In the genomic region with DNA sequence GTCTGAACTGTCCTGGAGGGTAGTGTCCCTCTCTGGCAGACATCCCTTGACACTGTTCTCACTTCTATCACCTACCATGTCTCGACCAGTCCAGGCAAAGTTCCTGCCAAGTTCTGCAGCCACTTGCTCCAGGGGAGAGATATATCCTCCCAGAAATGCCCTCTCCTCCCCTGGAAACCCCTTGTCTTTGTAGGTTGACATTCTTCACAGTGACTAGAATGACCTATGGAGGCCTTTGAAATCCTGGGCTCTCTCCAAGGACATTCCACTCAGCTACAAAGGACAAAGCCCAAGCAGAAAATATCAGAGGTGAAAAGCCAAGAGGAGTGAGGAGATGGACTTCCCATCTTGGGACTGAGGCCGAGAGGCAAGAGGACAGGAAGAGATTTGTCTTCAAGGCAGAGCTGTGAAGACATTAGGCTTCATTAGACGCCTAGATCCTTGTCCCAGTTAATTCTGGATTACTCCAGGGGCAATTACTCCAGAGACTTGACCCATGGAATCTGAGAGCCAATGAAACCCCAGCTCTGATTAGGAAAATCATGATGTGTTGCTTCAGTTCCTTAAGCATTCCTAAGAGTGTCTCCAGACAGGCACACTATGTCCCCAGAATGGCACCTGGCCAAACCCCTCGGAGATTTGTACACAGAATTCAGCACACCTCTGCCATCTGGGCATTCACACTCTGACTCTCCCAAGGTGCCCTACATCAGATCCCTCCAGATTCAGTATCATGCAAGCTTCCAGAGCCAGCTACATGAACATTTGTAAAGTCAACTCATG, we compare ENCODE assay signal across 16 mouse cellular contexts. TPM values are rescaled to one million over a fixed set of nuclear protein-coding genes. Genes with fewer than 3 reads are reported as not detected.
DNase-seq lines count a peak whose midpoint lies in the region; ATAC-seq and TF ChIP-seq lines count a peak whose summit lies in the region.
"Had no signal": no experiment of that assay in that cellular context is flagged by ENCODE, and none has a peak within 500 bp of the region (broad histone marks: within the 10 kb centered on the region; RNA-seq: fewer than 3 reads in every experiment).

No protein-coding gene starts in this region.

- peak; percentile 93 for DNase-seq in heart, adult 11 months
- DNase-seq in heart, postnatal 25 days (ENCODE audit: low spot score), result no peak
- peak; percentile 66 for DNase-seq in lung, postnatal 0 days (ENCODE audit: low spot score)
- DNase-seq in lung, postnatal 4 days, result no peak
- peak; percentile 76 for DNase-seq in fat pad, adult 2 months (ENCODE audit: extremely low read depth, low read depth, low spot score)
- DNase-seq in lung, postnatal 36 days, result peak; percentile 62
- no peak for DNase-seq in thymus, postnatal 4 days
- DNase-seq in right cerebral cortex, postnatal 36 days (ENCODE audit: low spot score in 2 of 2), result no peak
- DNase-seq: forebrain, postnatal 0 days; liver, embryonic 13.5 days; right cerebral cortex, postnatal 25 days; thymus, postnatal 36 days had no signal

- TF ChIP-seq CTCF in lung, postnatal 0 days (IDR thresholded peaks at IDR 0.05), result no peak

- peak; percentile 58 for TF ChIP-seq EP300 in lung, postnatal 0 days (IDR thresholded peaks at IDR 0.05)

- no peak overlapping the region for H3K4me3 ChIP-seq in lung, postnatal 0 days (ENCODE audit: low read depth, low read length)
- H3K4me3 ChIP-seq: embryonic facial prominence, embryonic 12.5 days; hindbrain, embryonic 13.5 days; left cerebral cortex, adult 2 months; liver, embryonic 13.5 days had no signal

- H3K27ac ChIP-seq in lung, postnatal 0 days (ENCODE audit: low read length), result no peak overlapping the region
- H3K27ac ChIP-seq: embryonic facial prominence, embryonic 12.5 days; hindbrain, embryonic 13.5 days; left cerebral cortex, adult 2 months; liver, embryonic 13.5 days had no signal

- H3K27me3 ChIP-seq in lung, postnatal 0 days (replicated peaks; ENCODE audit: insufficient read depth, low read length), result no peaks in the 10 kb centered on the region
- H3K27me3 ChIP-seq: embryonic facial prominence, embryonic 12.5 days; hindbrain, embryonic 13.5 days; liver, embryonic 13.5 days had no signal

- peak; percentile 64 for ATAC-seq in lung, postnatal 0 days
- ATAC-seq: forebrain, postnatal 0 days had no signal

- intact Hi-C loops in heart, postnatal 25 days (cut with DNase I), result no loop called here

- 37% methylated on average over 4 of the region's 4 CpGs for WGBS in lung, postnatal 0 days

- no peaks in the 10 kb centered on the region for H3K36me3 ChIP-seq in lung, postnatal 0 days (ENCODE audit: insufficient read depth, low read length)
- H3K36me3 ChIP-seq: embryonic facial prominence, embryonic 12.5 days; hindbrain, embryonic 13.5 days; liver, embryonic 13.5 days had no signal

- H3K9ac ChIP-seq in lung, postnatal 0 days (replicated peaks; ENCODE audit: low read depth), result no peak overlapping the region
- H3K9ac ChIP-seq: embryonic facial prominence, embryonic 12.5 days; forebrain, postnatal 0 days; hindbrain, embryonic 13.5 days; liver, embryonic 13.5 days had no signal

- H3K9me3 ChIP-seq in lung, postnatal 0 days (ENCODE audit: low read length), result no peaks in the 10 kb centered on the region
- H3K9me3 ChIP-seq: embryonic facial prominence, embryonic 12.5 days; hindbrain, embryonic 13.5 days; liver, embryonic 13.5 days had no signal

- no peak overlapping the region for H3K4me2 ChIP-seq in lung, postnatal 0 days (replicated peaks; ENCODE audit: low read depth, low read length)
- H3K4me2 ChIP-seq: embryonic facial prominence, embryonic 12.5 days; hindbrain, embryonic 13.5 days; liver, embryonic 13.5 days; midbrain, embryonic 11.5 days had no signal

- peaks cover 6% of the 10 kb centered on the region; the same call in 1 of the 2 replicates for H3K4me1 ChIP-seq in lung, postnatal 0 days (ENCODE audit: insufficient read depth, low read depth, low read length)

RNA-seq across cellular contexts. Expression of a gene that starts 20.2 kb away (rescaled TPM):
- 1 to 10 TPM; 7.8 to 9.5 TPM for total RNA-seq in heart, postnatal 25 days (2021)
- 13.1 and 14.1 TPM in 2 replicates for polyA plus RNA-seq in lung, postnatal 0 days (2015; fragmentation: Nextera tagmentation; extraction: Ambion mirVana)

Comparison
In these comparisons a context has a peak if more than half of its experiments do, and no peak if none do; other contexts are left out.
1. DNase-seq: peak in heart, adult 11 months (single experiment), lung, postnatal 0 days (single experiment), fat pad, adult 2 months (single experiment) and lung, postnatal 36 days (single experiment); none in heart, postnatal 25 days (single experiment), lung, postnatal 4 days (0 of 2), thymus, postnatal 4 days (single experiment) and right cerebral cortex, postnatal 36 days (0 of 2).